Comparison of ENCODE assay signal across 19 mouse cellular contexts in genomic region chr7:92848246-92848645, GRCm38 (mm10). TPM values are rescaled to one million over a fixed set of nuclear protein-coding genes. Genes with fewer than 3 reads are reported as not detected.
DNase-seq lines count a peak whose midpoint lies in the region; ATAC-seq and TF ChIP-seq lines count a peak whose summit lies in the region.
"Had no signal": no experiment of that assay in that cellular context is flagged by ENCODE, and none has a peak within 500 bp of the region (broad histone marks: within the 10 kb centered on the region; RNA-seq: fewer than 3 reads in every experiment).

No protein-coding gene starts in this region.

- H3K4me1 ChIP-seq in hindbrain, postnatal 0 days (ENCODE audit: insufficient read depth, low read length), result no peaks in the 10 kb centered on the region
- H3K4me1 ChIP-seq: embryonic facial prominence, embryonic 13.5 days; forebrain, embryonic 13.5 days; heart, embryonic 13.5 days; hindbrain, embryonic 15.5 days had no signal

- no peak for ATAC-seq in hindbrain, postnatal 0 days
- no peak for ATAC-seq in megakaryocyte, adult 5-6 weeks (ENCODE audit: poor library complexity, severe bottlenecking)
- ATAC-seq: forebrain, embryonic 13.5 days; inflammation-experienced regulatory T-cells, adult 6 months; intestine, postnatal 0 days had no signal

- 87% methylated on average over 3 of the region's 3 CpGs for WGBS in hindbrain, postnatal 0 days

- no peaks in the 10 kb centered on the region for H3K36me3 ChIP-seq in hindbrain, postnatal 0 days (ENCODE audit: insufficient read depth, low read length)
- H3K36me3 ChIP-seq: embryonic facial prominence, embryonic 13.5 days; heart, embryonic 13.5 days; hindbrain, embryonic 15.5 days had no signal

- TF ChIP-seq CTCF in hindbrain, postnatal 0 days (IDR thresholded peaks at IDR 0.05; ENCODE audit: low read depth), result no peak

- no peaks in the 10 kb centered on the region for H3K27me3 ChIP-seq in hindbrain, postnatal 0 days (ENCODE audit: insufficient read depth, low read length)
- H3K27me3 ChIP-seq: embryonic facial prominence, embryonic 13.5 days; forebrain, embryonic 13.5 days; heart, embryonic 13.5 days; hindbrain, embryonic 15.5 days had no signal

- H3K9ac ChIP-seq in hindbrain, postnatal 0 days (replicated peaks; ENCODE audit: low read length), result no peak overlapping the region
- H3K9ac ChIP-seq: embryonic facial prominence, embryonic 13.5 days; forebrain, embryonic 13.5 days; heart, embryonic 13.5 days; hindbrain, embryonic 15.5 days had no signal

- no peak overlapping the region for H3K27ac ChIP-seq in hindbrain, postnatal 0 days
- H3K27ac ChIP-seq: embryonic facial prominence, embryonic 13.5 days; forebrain, embryonic 13.5 days; gastrocnemius, adult 2 months; heart, embryonic 13.5 days; hindbrain, embryonic 15.5 days had no signal

- H3K4me2 ChIP-seq in hindbrain, postnatal 0 days (ENCODE audit: low read depth, low read length), result no peak overlapping the region
- H3K4me2 ChIP-seq: embryonic facial prominence, embryonic 13.5 days; forebrain, embryonic 13.5 days; heart, embryonic 13.5 days; hindbrain, embryonic 15.5 days had no signal

- no peak overlapping the region for H3K4me3 ChIP-seq in hindbrain, postnatal 0 days (ENCODE audit: low read length)
- H3K4me3 ChIP-seq: embryonic facial prominence, embryonic 13.5 days; forebrain, embryonic 13.5 days; gastrocnemius, adult 2 months; heart, embryonic 13.5 days; hindbrain, embryonic 15.5 days had no signal

- peak; percentile 40 for DNase-seq in ovary, adult 18-20 months (ENCODE audit: low spot score)
- DNase-seq in ovary, postnatal 14 days (ENCODE audit: low spot score), result no peak
- peak; percentile 17 for DNase-seq in adrenal gland, postnatal 10 days
- DNase-seq in adrenal gland, postnatal 36 days, result peak; percentile 21 to 35
- no peak for DNase-seq in hindbrain, postnatal 0 days (ENCODE audit: low spot score)
- DNase-seq: cerebellum, adult 18-20 months; cerebellum, adult 9-11 months; cerebellum, postnatal 36 days; gastrocnemius, adult 2 months; gastrocnemius, postnatal 25 days; heart, adult 11 months; heart, postnatal 36 days had no signal

- H3K9me3 ChIP-seq in hindbrain, postnatal 0 days (ENCODE audit: low read length), result no peaks in the 10 kb centered on the region
- H3K9me3 ChIP-seq: embryonic facial prominence, embryonic 13.5 days; forebrain, embryonic 13.5 days; heart, embryonic 13.5 days; hindbrain, embryonic 15.5 days had no signal

RNA-seq across cellular contexts. Expression of gene Ddias, which starts 25.8 kb away (rescaled TPM):
- 1 to 10 TPM; 1.7 to 3.4 TPM for total RNA-seq in adrenal gland, postnatal 10 days (2021)
- 1 to 10 TPM in 1 of 2 experiments, under 1 TPM in 1; 0.76 to 1.2 TPM for total RNA-seq in adrenal gland, postnatal 36 days (2021)
- 1.4 and 1.8 TPM in 2 replicates for total RNA-seq in hindbrain, postnatal 0 days (2014; rRNA removed)
- polyA plus RNA-seq in hindbrain, postnatal 0 days (2015; fragmentation: Nextera tagmentation; extraction: Ambion mirVana), result 3.5 and 3.8 TPM in 2 replicates
- 11.7 and 12.7 TPM in 2 replicates for total RNA-seq in megakaryocyte, adult 5-6 weeks (2015)
- total RNA-seq in megakaryocyte, adult 5-6 weeks (2017), result 12.0 and 15.2 TPM in 2 replicates

RNA-seq across cellular contexts. Expression of gene Prcp, which starts 26.0 kb away (rescaled TPM):
- 10 to 100 TPM; 34.2 to 39.0 TPM for total RNA-seq in adrenal gland, postnatal 10 days (2021)
- total RNA-seq in adrenal gland, postnatal 36 days (2021), result 10 to 100 TPM; 12.9 to 13.8 TPM
- total RNA-seq in hindbrain, postnatal 0 days (2014; rRNA removed), result 19.2 and 23.2 TPM in 2 replicates
- polyA plus RNA-seq in hindbrain, postnatal 0 days (2015; fragmentation: Nextera tagmentation; extraction: Ambion mirVana), result 13.3 and 14.3 TPM in 2 replicates
- 187 and 192 TPM in 2 replicates for total RNA-seq in megakaryocyte, adult 5-6 weeks (2015)
- 64.8 and 78.7 TPM in 2 replicates for total RNA-seq in megakaryocyte, adult 5-6 weeks (2017)

Comparison
In these comparisons a context has a peak if more than half of its experiments do, and no peak if none do; other contexts are left out.
1. DNase-seq: peak in ovary, adult 18-20 months (single experiment), adrenal gland, postnatal 10 days (single experiment) and adrenal gland, postnatal 36 days (2 of 2); none in ovary, postnatal 14 days (single experiment) and hindbrain, postnatal 0 days (single experiment).